Mouse (Mus musculus): Measurements from ENCODE around the gene Angpt4. TPM values are rescaled to one million over a fixed set of nuclear protein-coding genes. Genes with fewer than 3 reads are reported as not detected.

The Angpt4 gene
- polyA plus RNA-seq, 1 experiment from 2014 or later = 0.48 TPM

GRCm38 (mm10) chr2:151968986-151969385 is 58.0 kb downstream of the Angpt4 start:
- peaks cover 78% of the 10 kb centered on the region for H3K4me1 ChIP-seq
- WGBS = 95% methylated on average over 7 of the region's 7 CpGs
- H3K4me3 ChIP-seq = no peak overlapping the region
- H3K27me3 ChIP-seq (ENCODE audit: low read depth, poor library complexity, severe bottlenecking) = peaks cover 28% of the 10 kb centered on the region
- H3K9me3 ChIP-seq (replicated peaks) = no peaks in the 10 kb centered on the region
- no peak overlapping the region for H3K27ac ChIP-seq
- H3K36me3 ChIP-seq = peaks cover 34% of the 10 kb centered on the region
- no peak for DNase-seq (ENCODE audit: low spot score)

- Histone ChIP-seq H3K9me3 (replicated peaks) (no peaks in the 10 kb centered on the region), H3K36me3 (peaks cover 34% of the 10 kb centered on the region), H3K4me3 (no peak overlapping the region), H3K27ac (no peak overlapping the region), H3K27me3 (ENCODE audit: low read depth, poor library complexity, severe bottlenecking) (peaks cover 32% of the 10 kb centered on the region), H3K4me1 (peaks cover 78% of the 10 kb centered on the region)
- WGBS = 94% methylated on average over 6 of the region's 6 CpGs
- DNase-seq (ENCODE audit: low spot score) = no peak
These were observed 58.4 kb downstream of the Angpt4 start for GRCm38 (mm10) chr2:151969396-151969795.

- Histone ChIP-seq H3K36me3 (peaks cover 34% of the 10 kb centered on the region), H3K4me1 (peaks cover 77% of the 10 kb centered on the region), H3K27me3 (ENCODE audit: low read depth, poor library complexity, severe bottlenecking) (peaks cover 40% of the 10 kb centered on the region), H3K4me3 (peak overlapping the region; percentile 49), H3K27ac (peak overlapping the region; percentile 89), H3K9me3 (replicated peaks) (no peaks in the 10 kb centered on the region)
- WGBS = 51% methylated on average over 53 of the region's 53 CpGs
- DNase-seq (ENCODE audit: low spot score) = peak; percentile 82
These were observed 59.5 kb downstream of the Angpt4 start for GRCm38 (mm10) chr2:151970191-151971172.

- H3K4me3 ChIP-seq = no peak overlapping the region
- WGBS = 86% methylated on average over 5 of the region's 5 CpGs
- no peaks in the 10 kb centered on the region for H3K9me3 ChIP-seq (replicated peaks)
- peaks cover 42% of the 10 kb centered on the region for H3K27me3 ChIP-seq (ENCODE audit: low read depth, poor library complexity, severe bottlenecking)
- no peak overlapping the region for H3K27ac ChIP-seq
- peaks cover 85% of the 10 kb centered on the region for H3K4me1 ChIP-seq
- peaks cover 46% of the 10 kb centered on the region for H3K36me3 ChIP-seq
- DNase-seq (ENCODE audit: low spot score) = no peak
These were observed 60.7 kb downstream of the Angpt4 start for GRCm38 (mm10) chr2:151971748-151972147.

- H3K27ac ChIP-seq = peak overlapping the region; percentile 51
- H3K27me3 ChIP-seq (ENCODE audit: low read depth, poor library complexity, severe bottlenecking) = peaks cover 42% of the 10 kb centered on the region
- H3K4me1 ChIP-seq = peaks cover 85% of the 10 kb centered on the region
- peaks cover 52% of the 10 kb centered on the region for H3K36me3 ChIP-seq
- peak overlapping the region; percentile 25; the same call in 1 of the 2 replicates for H3K4me3 ChIP-seq
- peak; percentile 55 for DNase-seq (ENCODE audit: low spot score)
- 17% methylated on average over 23 of the region's 23 CpGs for WGBS
- no peaks in the 10 kb centered on the region for H3K9me3 ChIP-seq (replicated peaks)
These were observed 62.0 kb downstream of the Angpt4 start for GRCm38 (mm10) chr2:151972880-151973594.

- peak; percentile 52 for DNase-seq (ENCODE audit: low spot score)
- Histone ChIP-seq H3K27me3 (ENCODE audit: low read depth, poor library complexity, severe bottlenecking) (peaks cover 42% of the 10 kb centered on the region), H3K9me3 (replicated peaks) (no peaks in the 10 kb centered on the region), H3K27ac (peak overlapping the region; percentile 51), H3K4me3 (peak overlapping the region; percentile 25; the same call in 1 of the 2 replicates), H3K4me1 (peaks cover 85% of the 10 kb centered on the region), H3K36me3 (peaks cover 44% of the 10 kb centered on the region)
- WGBS = 13% methylated on average over 36 of the region's 36 CpGs
These were observed 62.9 kb downstream of the Angpt4 start for GRCm38 (mm10) chr2:151973595-151974562.

GRCm38 (mm10) chr2:151975295-151975694 is 64.3 kb downstream of the Angpt4 start:
- DNase-seq (ENCODE audit: low spot score) = no peak
- H3K27me3 ChIP-seq (ENCODE audit: low read depth, poor library complexity, severe bottlenecking) = peaks cover 42% of the 10 kb centered on the region
- H3K36me3 ChIP-seq = peaks cover 29% of the 10 kb centered on the region
- H3K27ac ChIP-seq = no peak overlapping the region
- H3K4me1 ChIP-seq = peaks cover 84% of the 10 kb centered on the region
- no peaks in the 10 kb centered on the region for H3K9me3 ChIP-seq (replicated peaks)
- no peak overlapping the region for H3K4me3 ChIP-seq
- 85% methylated on average over 5 of the region's 5 CpGs for WGBS

- peaks cover 81% of the 10 kb centered on the region for H3K4me1 ChIP-seq
- no peaks in the 10 kb centered on the region for H3K9me3 ChIP-seq (replicated peaks)
- H3K27me3 ChIP-seq (ENCODE audit: low read depth, poor library complexity, severe bottlenecking) = peaks cover 42% of the 10 kb centered on the region
- no peak overlapping the region for H3K4me3 ChIP-seq
- no peak overlapping the region for H3K27ac ChIP-seq
- peak; percentile 27 for DNase-seq (ENCODE audit: low spot score)
- 89% methylated on average over 3 of the region's 3 CpGs for WGBS
- H3K36me3 ChIP-seq = peaks cover 26% of the 10 kb centered on the region
These were observed 65.1 kb downstream of the Angpt4 start for GRCm38 (mm10) chr2:151976067-151976466.

GRCm38 (mm10) chr2:151977689-151978440 is 66.9 kb downstream of the Angpt4 start:
- Histone ChIP-seq H3K4me3 (peak overlapping the region; percentile 81), H3K4me1 (peaks cover 67% of the 10 kb centered on the region)

GRCm38 (mm10) chr2:151978494-151978893 is 67.5 kb downstream of the Angpt4 start:
- Histone ChIP-seq H3K36me3 (peaks cover 24% of the 10 kb centered on the region), H3K9me3 (replicated peaks) (no peaks in the 10 kb centered on the region), H3K4me3 (peak overlapping the region; percentile 81), H3K27ac (0 out of 2 replicates have a peak overlapping the region, but pooled peaks have one; percentile 47), H3K4me1 (peaks cover 61% of the 10 kb centered on the region), H3K27me3 (ENCODE audit: low read depth, poor library complexity, severe bottlenecking) (peaks cover 22% of the 10 kb centered on the region)
- 52% methylated on average over 6 of the region's 6 CpGs for WGBS
- DNase-seq (ENCODE audit: low spot score) = peak; percentile 33

More at GRCm38 (mm10) chr2:151977689-151978440, 66.9 kb downstream of the Angpt4 start:
- Histone ChIP-seq H3K36me3 (peaks cover 24% of the 10 kb centered on the region), H3K27me3 (ENCODE audit: low read depth, poor library complexity, severe bottlenecking) (peaks cover 28% of the 10 kb centered on the region), H3K9me3 (replicated peaks) (no peaks in the 10 kb centered on the region), H3K27ac (peak overlapping the region; percentile 47; the same call in 1 of the 2 replicates)
- peak; percentile 31 for DNase-seq (ENCODE audit: low spot score)
- 80% methylated on average over 4 of the region's 4 CpGs for WGBS

- under 1% methylated on average over 46 of the region's 46 CpGs for WGBS
- Histone ChIP-seq H3K9me3 (replicated peaks) (no peaks in the 10 kb centered on the region), H3K4me1 (peaks cover 48% of the 10 kb centered on the region), H3K27me3 (ENCODE audit: low read depth, poor library complexity, severe bottlenecking) (peaks cover 10% of the 10 kb centered on the region), H3K4me3 (peak within 1 kb of the TSS; percentile 81), H3K27ac (peak within 1 kb of the TSS; percentile 93), H3K36me3 (peaks cover 24% of the 10 kb centered on the region)
- DNase-seq (ENCODE audit: low spot score) = peak; percentile 93
These were observed 68.7 kb downstream of the Angpt4 start, which contains the start of gene Fam110a for GRCm38 (mm10) chr2:151979470-151980354. TSS of gene Fam110a (minus strand) at chr2:151980219.

Data from limb, embryonic 10.5 days (tissue).